Mouse (Mus musculus): ENCODE measurements at regions not wholly inside any gene's neighbourhood (a gene's known extent, or its start where the extent isn't known, plus 50 kb on each side); places are given as distances from the start of the nearest gene placed in this dataset.

DNA sequence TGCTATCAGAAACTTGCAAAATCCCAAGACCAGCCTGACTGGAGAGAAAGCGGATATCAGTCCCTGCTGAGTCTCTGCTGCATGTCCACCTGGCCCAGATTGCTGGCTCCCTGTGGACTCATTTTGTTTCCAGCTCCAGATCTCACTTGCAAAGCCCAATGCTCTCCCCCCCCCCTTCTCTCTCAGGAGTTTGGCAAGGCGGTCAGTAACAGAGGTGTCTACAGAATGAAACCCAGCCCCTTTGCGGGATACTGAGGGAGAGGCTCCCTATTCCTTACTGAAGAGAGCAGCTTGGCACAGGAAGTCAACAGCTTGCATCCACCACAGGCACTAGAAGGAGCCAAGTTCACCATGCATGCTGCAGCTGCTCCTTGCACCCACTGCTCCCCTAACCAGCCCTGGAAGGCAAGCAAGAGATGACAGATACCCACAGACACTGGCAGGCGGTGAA is 110.1 kb upstream of the Sfswap start:
- no peak for TF ChIP-seq USF1 (IDR thresholded peaks at IDR 0.05; ENCODE audit: low read depth)
- TF ChIP-seq CTCF (IDR thresholded peaks at IDR 0.05; ENCODE audit: control insufficient read depth, insufficient read depth, insufficient read length), result no peak
- no peak for TF ChIP-seq MYOD1 (IDR thresholded peaks at IDR 0.05; ENCODE audit: control insufficient read depth, insufficient read length, low read depth)
- no peak for TF ChIP-seq MAX (IDR thresholded peaks at IDR 0.05)
- no peak for TF ChIP-seq FOSL1 (IDR thresholded peaks at IDR 0.05; ENCODE audit: insufficient read depth, low read length, poor library complexity, severe bottlenecking)
- TF ChIP-seq CEBPB (IDR thresholded peaks at IDR 0.05; ENCODE audit: low read depth), result no peak

All from C2C12 (cell line).